Mouse (Mus musculus): ENCODE measurements at regions not wholly inside any gene's neighbourhood (a gene's known extent, or its start where the extent isn't known, plus 50 kb on each side); places are given as distances from the start of the nearest gene placed in this dataset.

GRCm38 (mm10) chr1:125084906-125085305 is 350.6 kb downstream of the Actr3 start:
- Histone ChIP-seq H3K36me3 (replicated peaks) (no peaks in the 10 kb centered on the region), H3K27me3 (replicated peaks; ENCODE audit: low read depth, poor library complexity, severe bottlenecking) (no peaks in the 10 kb centered on the region), H3K4me1 (no peaks in the 10 kb centered on the region), H3K4me3 (no peak overlapping the region), H3K27ac (replicated peaks) (no peak overlapping the region), H3K9me3 (no peaks in the 10 kb centered on the region; the same call in 1 of the 2 replicates)
- 89% methylated on average over 4 of the region's 4 CpGs for WGBS
- no peak for DNase-seq (ENCODE audit: low spot score)

GRCm38 (mm10) chr1:125039572-125040326 is 395.8 kb downstream of the Actr3 start:
- no peak overlapping the region for H3K27ac ChIP-seq (replicated peaks)
- WGBS = 72% methylated on average over 4 of the region's 4 CpGs

GRCm38 (mm10) chr1:125013301-125013700 is 422.2 kb downstream of the Actr3 start:
- DNase-seq (ENCODE audit: low spot score) = no peak
- no peaks in the 10 kb centered on the region for H3K4me1 ChIP-seq
- no peak overlapping the region for H3K27ac ChIP-seq (replicated peaks)
- no peaks in the 10 kb centered on the region for H3K36me3 ChIP-seq (replicated peaks)
- no peaks in the 10 kb centered on the region for H3K27me3 ChIP-seq (replicated peaks; ENCODE audit: low read depth, poor library complexity, severe bottlenecking)
- no peak overlapping the region for H3K4me3 ChIP-seq
- WGBS = 97% methylated on average over 4 of the region's 4 CpGs
- H3K9me3 ChIP-seq = no peaks in the 10 kb centered on the region

More at GRCm38 (mm10) chr1:125039572-125040326, 395.8 kb downstream of the Actr3 start:
- no peak overlapping the region for H3K4me3 ChIP-seq
- no peaks in the 10 kb centered on the region for H3K4me1 ChIP-seq
- no peaks in the 10 kb centered on the region for H3K9me3 ChIP-seq
- no peaks in the 10 kb centered on the region for H3K27me3 ChIP-seq (replicated peaks; ENCODE audit: low read depth, poor library complexity, severe bottlenecking)
- DNase-seq (ENCODE audit: low spot score) = no peak
- no peaks in the 10 kb centered on the region for H3K36me3 ChIP-seq (replicated peaks)

- WGBS = 77% methylated on average over 2 of the region's 2 CpGs
- Histone ChIP-seq H3K36me3 (replicated peaks) (no peaks in the 10 kb centered on the region), H3K4me3 (no peak overlapping the region), H3K4me1 (no peaks in the 10 kb centered on the region), H3K27me3 (replicated peaks; ENCODE audit: low read depth, poor library complexity, severe bottlenecking) (no peaks in the 10 kb centered on the region), H3K27ac (replicated peaks) (no peak overlapping the region), H3K9me3 (no peaks in the 10 kb centered on the region)
- DNase-seq (ENCODE audit: low spot score) = no peak
Observed at GRCm38 (mm10) chr1:125011893-125012292, 423.6 kb downstream of the Actr3 start.

GRCm38 (mm10) chr1:124997577-124997976 is 437.9 kb downstream of the Actr3 start:
- H3K4me1 ChIP-seq = no peaks in the 10 kb centered on the region
- H3K27ac ChIP-seq (replicated peaks) = no peak overlapping the region
- H3K36me3 ChIP-seq (replicated peaks) = no peaks in the 10 kb centered on the region
- DNase-seq (ENCODE audit: low spot score) = no peak
- H3K27me3 ChIP-seq (replicated peaks; ENCODE audit: low read depth, poor library complexity, severe bottlenecking) = no peaks in the 10 kb centered on the region
- H3K9me3 ChIP-seq = no peaks in the 10 kb centered on the region
- H3K4me3 ChIP-seq = no peak overlapping the region
- 56% methylated on average over 1 of the region's 1 CpGs for WGBS

GRCm38 (mm10) chr1:124950849-124951248 is 484.7 kb downstream of the Actr3 start:
- DNase-seq (ENCODE audit: low spot score) = no peak

GRCm38 (mm10) chr1:124904373-124904772 is 531.2 kb downstream of the Actr3 start:
- DNase-seq (ENCODE audit: low spot score) = no peak
- no peaks in the 10 kb centered on the region for H3K4me1 ChIP-seq
- H3K27ac ChIP-seq (replicated peaks) = no peak overlapping the region
- H3K36me3 ChIP-seq (replicated peaks) = no peaks in the 10 kb centered on the region
- H3K27me3 ChIP-seq (replicated peaks; ENCODE audit: low read depth, poor library complexity, severe bottlenecking) = no peaks in the 10 kb centered on the region
- no peak overlapping the region for H3K4me3 ChIP-seq
- no peaks in the 10 kb centered on the region for H3K9me3 ChIP-seq

More at GRCm38 (mm10) chr1:124950849-124951248, 484.7 kb downstream of the Actr3 start:
- Histone ChIP-seq H3K27me3 (replicated peaks; ENCODE audit: low read depth, poor library complexity, severe bottlenecking) (no peaks in the 10 kb centered on the region), H3K4me3 (no peak overlapping the region), H3K9me3 (no peaks in the 10 kb centered on the region), H3K27ac (replicated peaks) (no peak overlapping the region), H3K4me1 (no peaks in the 10 kb centered on the region), H3K36me3 (replicated peaks) (no peaks in the 10 kb centered on the region)

- Histone ChIP-seq H3K4me1 (no peaks in the 10 kb centered on the region), H3K27ac (replicated peaks) (no peak overlapping the region), H3K4me3 (no peak overlapping the region), H3K9me3 (no peaks in the 10 kb centered on the region; the same call in 1 of the 2 replicates), H3K36me3 (replicated peaks) (no peaks in the 10 kb centered on the region), H3K27me3 (replicated peaks; ENCODE audit: low read depth, poor library complexity, severe bottlenecking) (no peaks in the 10 kb centered on the region)
- DNase-seq (ENCODE audit: low spot score) = no peak
- WGBS = 87% methylated on average over 3 of the region's 3 CpGs
Observed at GRCm38 (mm10) chr1:124871148-124871547, 564.4 kb downstream of the Actr3 start.

GRCm38 (mm10) chr1:124866248-124866647 is 569.3 kb downstream of the Actr3 start:
- H3K9me3 ChIP-seq = no peaks in the 10 kb centered on the region; the same call in 1 of the 2 replicates
- H3K36me3 ChIP-seq (replicated peaks) = no peaks in the 10 kb centered on the region
- H3K27me3 ChIP-seq (replicated peaks; ENCODE audit: low read depth, poor library complexity, severe bottlenecking) = no peaks in the 10 kb centered on the region
- H3K4me1 ChIP-seq = no peaks in the 10 kb centered on the region
- DNase-seq (ENCODE audit: low spot score) = no peak
- 86% methylated on average over 3 of the region's 3 CpGs for WGBS
- H3K4me3 ChIP-seq = no peak overlapping the region
- H3K27ac ChIP-seq (replicated peaks) = no peak overlapping the region

- H3K27me3 ChIP-seq (replicated peaks; ENCODE audit: low read depth, poor library complexity, severe bottlenecking) = no peaks in the 10 kb centered on the region
- DNase-seq (ENCODE audit: low spot score) = peak; percentile 53
- no peak overlapping the region for H3K27ac ChIP-seq (replicated peaks)
- H3K36me3 ChIP-seq (replicated peaks) = no peaks in the 10 kb centered on the region
- no peaks in the 10 kb centered on the region for H3K4me1 ChIP-seq
- WGBS = 59% methylated on average over 6 of the region's 6 CpGs
- no peaks in the 10 kb centered on the region for H3K9me3 ChIP-seq
- H3K4me3 ChIP-seq = no peak overlapping the region
Observed at GRCm38 (mm10) chr1:124845681-124846080, 589.8 kb downstream of the Actr3 start.

GRCm38 (mm10) chr1:124825717-124826116 is 609.8 kb downstream of the Actr3 start:
- Histone ChIP-seq H3K36me3 (replicated peaks) (no peaks in the 10 kb centered on the region), H3K27me3 (replicated peaks; ENCODE audit: low read depth, poor library complexity, severe bottlenecking) (no peaks in the 10 kb centered on the region), H3K27ac (replicated peaks) (no peak overlapping the region), H3K4me1 (no peaks in the 10 kb centered on the region), H3K4me3 (no peak overlapping the region), H3K9me3 (no peaks in the 10 kb centered on the region)
- no peak for DNase-seq (ENCODE audit: low spot score)
- whole genome bisulfite sequencing = 91% methylated on average over 7 of the region's 7 CpGs

- Histone ChIP-seq H3K27ac (replicated peaks) (no peak overlapping the region), H3K36me3 (replicated peaks) (no peaks in the 10 kb centered on the region), H3K4me3 (no peak overlapping the region), H3K4me1 (no peaks in the 10 kb centered on the region), H3K27me3 (replicated peaks; ENCODE audit: low read depth, poor library complexity, severe bottlenecking) (no peaks in the 10 kb centered on the region), H3K9me3 (no peaks in the 10 kb centered on the region; the same call in 1 of the 2 replicates)
- no peak for DNase-seq (ENCODE audit: low spot score)
- 60% methylated on average over 2 of the region's 2 CpGs for WGBS
Observed at GRCm38 (mm10) chr1:124793026-124793425, 642.5 kb downstream of the Actr3 start.

- H3K4me3 ChIP-seq = no peak overlapping the region
- H3K4me1 ChIP-seq = no peaks in the 10 kb centered on the region
- H3K36me3 ChIP-seq (replicated peaks) = no peaks in the 10 kb centered on the region
- no peak for DNase-seq (ENCODE audit: low spot score)
- no peaks in the 10 kb centered on the region for H3K27me3 ChIP-seq (replicated peaks; ENCODE audit: low read depth, poor library complexity, severe bottlenecking)
- no peak overlapping the region for H3K27ac ChIP-seq (replicated peaks)
- 74% methylated on average over 2 of the region's 2 CpGs for WGBS
- H3K9me3 ChIP-seq = no peaks in the 10 kb centered on the region
Observed at GRCm38 (mm10) chr1:124790646-124791045, 644.9 kb downstream of the Actr3 start.

Measured in embryonic facial prominence, embryonic 10.5 days (tissue).